Mouse (Mus musculus) CH12.LX (cell line): ENCODE data around the gene Spen. TPM values are rescaled to one million over a fixed set of nuclear protein-coding genes. Genes with fewer than 3 reads are reported as not detected.

Source experiments
- DNase-seq: peaks from one replicate; pipeline ENCODE4 v3.0.0-alpha.2; 2013; ENCODE audit errors: extremely low read depth
- H3K27ac ChIP-seq: 2 replicates; pipeline ENCODE4 v1.5.1; 2012; ENCODE audit warnings: low read depth, mild to moderate bottlenecking, control low read depth, moderate library complexity; ENCODE audit not compliant: insufficient read depth
- H3K27me3 ChIP-seq: replicated peaks from 2 replicates; pipeline ENCODE3; 2012; ENCODE audit warnings: inconsistent platforms
- H3K36me3 ChIP-seq, 2 experiments: replicated peaks in 1 of 2; 2 replicates each; pipeline versions ENCODE3 to v1.6.1; 2012; ENCODE audit warnings: inconsistent platforms in 1 of 2, low read length in 1 of 2, mild to moderate bottlenecking in 1 of 2, mixed read lengths in 1 of 2, moderate library complexity in 1 of 2; ENCODE audit not compliant: control insufficient read depth in 1 of 2, insufficient read depth in 1 of 2
- H3K4me1 ChIP-seq, 2 experiments: 2 replicates each; pipeline ENCODE4 v1.6.1; 2012; ENCODE audit warnings: inconsistent platforms in 1 of 2, moderate library complexity in 1 of 2; ENCODE audit not compliant: insufficient read depth in 2 of 2, control insufficient read depth in 1 of 2
- H3K4me2 ChIP-seq: 2 replicates; pipeline ENCODE4 v1.6.1; 2012; ENCODE audit warnings: low read depth, mild to moderate bottlenecking, control low read depth; ENCODE audit not compliant: poor library complexity, insufficient read depth, severe bottlenecking
- H3K4me3 ChIP-seq, 3 experiments: fragments of 150-350 bp in 1 of 3; sonication (generic) in 1 of 3; replicated peaks in 1 of 3; 2 replicates each; pipeline versions ENCODE3 to v1.5.1; 2011 to 2012; ENCODE audit warnings: low read depth in 2 of 3, low read length in 2 of 3, mild to moderate bottlenecking in 2 of 3, moderate library complexity in 2 of 3, control low read depth in 1 of 3, improper control_type of control experiment in 1 of 3, inconsistent platforms in 1 of 3, mixed read lengths in 1 of 3; ENCODE audit not compliant: poor library complexity in 1 of 3
- H3K79me2 ChIP-seq: replicated peaks from 2 replicates; pipeline ENCODE4 v1.6.1; 2012; ENCODE audit warnings: mild to moderate bottlenecking, moderate library complexity; ENCODE audit not compliant: control insufficient read depth, poor library complexity, insufficient read depth, severe bottlenecking; ENCODE audit errors: extremely low read depth
- H3K9ac ChIP-seq: 2 replicates; pipeline ENCODE4 v1.6.1; 2012; ENCODE audit warnings: low read depth, mild to moderate bottlenecking, control low read depth, moderate library complexity; ENCODE audit not compliant: insufficient read depth
- H3K9me3 ChIP-seq: replicated peaks from 2 replicates; pipeline ENCODE3; 2012; ENCODE audit warnings: low read length, inconsistent platforms, mixed read lengths
- CTCF ChIP-seq, 2 experiments: IDR thresholded peaks in 1 of 2; conservative IDR thresholded peaks in 1 of 2; 2 replicates each; pipeline ENCODE4 v1.5.1; 2011 to 2012; ENCODE audit warnings: low read depth in 2 of 2, low read length in 2 of 2, improper control_type of control experiment in 1 of 2, inconsistent platforms in 1 of 2, mild to moderate bottlenecking in 1 of 2, moderate library complexity in 1 of 2
- ELF1 ChIP-seq: IDR thresholded peaks from 2 replicates; pipeline ENCODE4 v1.6.1; 2014; ENCODE audit warnings: low read depth, mild to moderate bottlenecking, inconsistent platforms, low read length, improper control_type of control experiment
- ETS1 ChIP-seq: conservative IDR thresholded peaks from 2 replicates; pipeline ENCODE4 v1.6.1; 2012; ENCODE audit warnings: low read depth, mild to moderate bottlenecking, inconsistent platforms, low read length, improper control_type of control experiment, moderate library complexity
- HCFC1 ChIP-seq: IDR thresholded peaks from 2 replicates; pipeline ENCODE4 v1.6.1; 2012; ENCODE audit warnings: low read depth, mild to moderate bottlenecking, inconsistent platforms, low read length, improper control_type of control experiment
- MAFK ChIP-seq: IDR thresholded peaks from 2 replicates; pipeline ENCODE4 v1.6.1; 2011; ENCODE audit warnings: low read length, improper control_type of control experiment; ENCODE audit not compliant: insufficient replicate concordance
- MAX ChIP-seq: IDR thresholded peaks from 2 replicates; pipeline ENCODE4 v1.6.1; 2011; ENCODE audit warnings: low read length, improper control_type of control experiment
- MEF2A ChIP-seq: IDR thresholded peaks from 2 replicates; pipeline ENCODE4 v1.6.1; 2014; ENCODE audit warnings: low read depth, mild to moderate bottlenecking, inconsistent platforms, low read length, improper control_type of control experiment, borderline replicate concordance
- MXI1 ChIP-seq: IDR thresholded peaks from 2 replicates; pipeline ENCODE4 v1.6.1; 2011; ENCODE audit warnings: mild to moderate bottlenecking, low read depth, low read length, improper control_type of control experiment
- MYC ChIP-seq: IDR thresholded peaks from 2 replicates; pipeline ENCODE4 v1.6.1; 2011; ENCODE audit warnings: low read depth, mild to moderate bottlenecking, improper control_type of control experiment, low read length
- NELFE ChIP-seq: IDR thresholded peaks from 2 replicates; pipeline ENCODE4 v1.6.1; 2011; ENCODE audit warnings: low read depth, low read length, improper control_type of control experiment
- POLR2AphosphoS2 ChIP-seq: IDR thresholded peaks from 2 replicates; pipeline ENCODE4 v1.6.1; 2011; ENCODE audit warnings: low read depth, low read length, improper control_type of control experiment
- RAD21 ChIP-seq: IDR thresholded peaks from 2 replicates; pipeline ENCODE4 v1.6.1; 2011; ENCODE audit warnings: low read depth, mild to moderate bottlenecking, low read length, improper control_type of control experiment, moderate library complexity
- RCOR1 ChIP-seq: conservative IDR thresholded peaks from 2 replicates; pipeline ENCODE4 v1.6.1; 2012; ENCODE audit warnings: low read depth, mild to moderate bottlenecking, inconsistent platforms, low read length, improper control_type of control experiment
- SIN3A ChIP-seq: IDR thresholded peaks from 2 replicates; pipeline ENCODE4 v1.6.1; 2012; ENCODE audit warnings: low read length, improper control_type of control experiment, inconsistent platforms
- SMC3 ChIP-seq: IDR thresholded peaks from 2 replicates; pipeline ENCODE4 v1.6.1; 2011; ENCODE audit warnings: low read depth, low read length, improper control_type of control experiment
- TCF12 ChIP-seq: IDR thresholded peaks from 2 replicates; pipeline ENCODE4 v1.6.1; 2014; ENCODE audit warnings: low read depth, mild to moderate bottlenecking, inconsistent platforms, low read length, improper control_type of control experiment
- USF1 ChIP-seq: IDR thresholded peaks from 2 replicates; pipeline ENCODE4 v1.6.1; 2014; ENCODE audit warnings: low read depth, mild to moderate bottlenecking, inconsistent platforms, low read length, improper control_type of control experiment
- USF2 ChIP-seq: conservative IDR thresholded peaks from 2 replicates; pipeline ENCODE4 v1.6.1; 2011; ENCODE audit warnings: low read depth, low read length, improper control_type of control experiment
- ZC3H11A ChIP-seq: IDR thresholded peaks from 2 replicates; pipeline ENCODE4 v1.6.1; 2012; ENCODE audit warnings: low read depth, mild to moderate bottlenecking, inconsistent platforms, low read length, improper control_type of control experiment
- ZMIZ1 ChIP-seq: IDR thresholded peaks from 2 replicates; pipeline ENCODE4 v1.6.1; 2012; ENCODE audit warnings: low read depth, mild to moderate bottlenecking, inconsistent platforms, low read length, improper control_type of control experiment
- ZNF384 ChIP-seq: IDR thresholded peaks from 2 replicates; pipeline ENCODE4 v1.6.1; 2012; ENCODE audit warnings: low read depth, low read length, improper control_type of control experiment, inconsistent platforms
- dilution Hi-C: fragments of 300-500 bp; cut with MboI; formaldehyde crosslinking; loops from 2 replicates; pipeline ENCODE4 v1.14.3; 2020; ENCODE audit warnings: low sequenced_read_pairs; ENCODE audit not compliant: extremely low pct_unique_long_range_greater_than_20kb, extremely low pct_ligation_motif_present
- in situ Hi-C: fragments of 300-500 bp; cut with MboI; formaldehyde crosslinking; loops from 3 replicates; pipeline ENCODE4 v1.14.3; 2019; ENCODE audit warnings: low sequenced_read_pairs, low pct_ligation_motif_present, low pct_unique_long_range_greater_than_20kb, mixed read lengths
- polyA plus RNA-seq: library from polyadenylated mRNA; unstranded; fragments of >175 nt; gene quantifications from 2 replicates; pipeline ENCODE4 v1.2.1, GENCODE M21; 2012; ENCODE audit warnings: low read depth; ENCODE audit not compliant: insufficient read length
- total RNA-seq, 2 experiments: library from RNA; depleted of rRNA; stranded (reverse); fragments of 300-350 nt in 1 of 2; fragments of >200 nt in 1 of 2; gene quantifications; 2 replicates each; pipeline ENCODE4 v1.2.3; 2012 to 2014

Spen gene
- total and polyA plus RNA-seq, 3 experiments: 4.0 to 21.6 (median 10.2) TPM

- H3K4me3 ChIP-seq: no peak overlapping the region
- DNase-seq: no peak
- H3K4me2 ChIP-seq: no peak overlapping the region
- H3K36me3 ChIP-seq: peaks cover 69 to 90% of the 10 kb centered on the region in 2 experiments
- no peak overlapping the region for H3K27ac ChIP-seq
- no peaks in the 10 kb centered on the region for H3K27me3 ChIP-seq
- H3K9ac ChIP-seq: no peak overlapping the region
- H3K4me1 ChIP-seq: no peaks in the 10 kb centered on the region
- TF ChIP-seq USF2: no peak
- peak; percentile 39 for TF ChIP-seq RAD21
- peak in 1 of 2 experiments; percentile 46; a peak in 2 of 4 replicates for TF ChIP-seq CTCF (conservative IDR thresholded peaks at IDR 0.05 in 1 of 2, IDR thresholded peaks at IDR 0.05 in 1 of 2; ENCODE audit: low read depth in 2 of 2, low read length in 2 of 2)
- TF ChIP-seq POLR2AphosphoS2: no peak
- TF ChIP-seq MAFK: no peak
- TF ChIP-seq MAX: no peak
- TF ChIP-seq ZMIZ1: no peak
- no peak for TF ChIP-seq ELF1
- no peak for TF ChIP-seq MXI1
- TF ChIP-seq MYC: no peak
- TF ChIP-seq MEF2A: no peak
- TF ChIP-seq HCFC1: no peak
- no peak for TF ChIP-seq TCF12
- no peak for TF ChIP-seq ETS1
- TF ChIP-seq SMC3: peak; percentile 38
- no peak for TF ChIP-seq USF1
- no peak for TF ChIP-seq ZC3H11A
- TF ChIP-seq NELFE: no peak
- TF ChIP-seq ZNF384: no peak
- TF ChIP-seq RCOR1: no peak
- no peak for TF ChIP-seq SIN3A
- no peaks in the 10 kb centered on the region for H3K9me3 ChIP-seq
- in situ Hi-C loops (no loop called here), dilution Hi-C loops (no loop called here)
- H3K79me2 ChIP-seq: no peaks in the 10 kb centered on the region
These were observed 49.7 kb downstream of the Spen start for GRCm38 (mm10) chr4:141488670-141489069.

GRCm38 (mm10) chr4:141487581-141487980 is 50.8 kb downstream of the Spen start:
- Histone ChIP-seq H3K36me3 (peaks cover 70 to 90% of the 10 kb centered on the region in 2 experiments), H3K27ac (no peak overlapping the region), H3K9me3 (no peaks in the 10 kb centered on the region), H3K27me3 (no peaks in the 10 kb centered on the region), H3K4me1 (no peaks in the 10 kb centered on the region), H3K9ac (no peak overlapping the region), H3K4me2 (no peak overlapping the region), H3K79me2 (no peaks in the 10 kb centered on the region), H3K4me3 (no peak overlapping the region)
- TF ChIP-seq POLR2AphosphoS2: no peak
- TF ChIP-seq MAFK: peak; percentile 90
- dilution Hi-C loops (no loop called here), in situ Hi-C loops (no loop called here)
- DNase-seq: no peak
